Mouse (Mus musculus) forebrain, embryonic 16.5 days (tissue): ENCODE results near the gene Gabre. TPM values are rescaled to one million over a fixed set of nuclear protein-coding genes. Genes with fewer than 3 reads are reported as not detected.

Experiments
- ATAC-seq: fragments of 200-750 bp; cut with Nextera tagmentation; 2 replicates; pipeline ENCODE4 v1.8.0; 2017; ENCODE audit warnings: mild to moderate bottlenecking, moderate library complexity
- H3K27ac ChIP-seq: fragments of 300-500 bp; sonication (generic); 2 replicates; pipeline ENCODE4 v1.5.1; 2014; ENCODE audit warnings: low read length, control low read depth
- H3K27me3 ChIP-seq: fragments of 300-500 bp; sonication (generic); replicated peaks from 2 replicates; pipeline ENCODE4 v1.6.1; 2014; ENCODE audit warnings: low read length; ENCODE audit not compliant: control insufficient read depth, insufficient read depth
- H3K36me3 ChIP-seq: fragments of 300-500 bp; sonication (generic); 2 replicates; pipeline ENCODE4 v1.6.1; 2014; ENCODE audit not compliant: control insufficient read depth, insufficient read depth
- H3K4me1 ChIP-seq: fragments of 300-500 bp; sonication (generic); replicated peaks from 2 replicates; pipeline ENCODE4 v1.6.1; 2014; ENCODE audit warnings: low read length; ENCODE audit not compliant: control insufficient read depth, insufficient read depth
- H3K4me2 ChIP-seq: fragments of 300-500 bp; sonication (generic); 2 replicates; pipeline ENCODE4 v1.6.1; 2014; ENCODE audit warnings: mild to moderate bottlenecking, low read length, control low read depth
- H3K4me3 ChIP-seq: fragments of 300-500 bp; sonication (generic); replicated peaks from 2 replicates; pipeline ENCODE4 v1.5.1; 2014; ENCODE audit warnings: mild to moderate bottlenecking, low read length, control low read depth
- H3K9ac ChIP-seq: fragments of 300-500 bp; sonication (generic); replicated peaks from 2 replicates; pipeline ENCODE4 v1.6.1; 2014; ENCODE audit warnings: low read depth, low read length, control low read depth
- H3K9me3 ChIP-seq: fragments of 300-500 bp; sonication (generic); 2 replicates; pipeline ENCODE4 v1.6.1; 2016; ENCODE audit warnings: low read length; ENCODE audit not compliant: control insufficient read depth
- WGBS: fragments of 180-500 bp; shearing (Covaris S2); extraction: QIAGEN DNeasy Blood & Tissue Kit; methylation state at CpG from one replicate; pipeline ENCODE4 v1.1.7; 2014; 5-methylcytosine and 5-hydroxymethylcytosine counted together
- microRNA counts: library from miRNA; unstranded; fragments of <30 nt; microRNA quantifications from one replicate; lab custom pipeline; 2016
- microRNA-seq: library from miRNA; unstranded; fragments of <30 nt; microRNA quantifications from one replicate; pipeline ENCODE4, GENCODE M21; 2017
- polyA plus RNA-seq: library from polyadenylated mRNA; unstranded; fragments of >200 nt; fragmentation: Nextera tagmentation; extraction: Ambion mirVana; gene quantifications from 2 replicates; pipeline ENCODE4 v1.2.1, GENCODE M21; 2015

Gabre gene
- polyA plus RNA-seq, result 0.32 and 0.62 TPM in 2 replicates

DNA sequence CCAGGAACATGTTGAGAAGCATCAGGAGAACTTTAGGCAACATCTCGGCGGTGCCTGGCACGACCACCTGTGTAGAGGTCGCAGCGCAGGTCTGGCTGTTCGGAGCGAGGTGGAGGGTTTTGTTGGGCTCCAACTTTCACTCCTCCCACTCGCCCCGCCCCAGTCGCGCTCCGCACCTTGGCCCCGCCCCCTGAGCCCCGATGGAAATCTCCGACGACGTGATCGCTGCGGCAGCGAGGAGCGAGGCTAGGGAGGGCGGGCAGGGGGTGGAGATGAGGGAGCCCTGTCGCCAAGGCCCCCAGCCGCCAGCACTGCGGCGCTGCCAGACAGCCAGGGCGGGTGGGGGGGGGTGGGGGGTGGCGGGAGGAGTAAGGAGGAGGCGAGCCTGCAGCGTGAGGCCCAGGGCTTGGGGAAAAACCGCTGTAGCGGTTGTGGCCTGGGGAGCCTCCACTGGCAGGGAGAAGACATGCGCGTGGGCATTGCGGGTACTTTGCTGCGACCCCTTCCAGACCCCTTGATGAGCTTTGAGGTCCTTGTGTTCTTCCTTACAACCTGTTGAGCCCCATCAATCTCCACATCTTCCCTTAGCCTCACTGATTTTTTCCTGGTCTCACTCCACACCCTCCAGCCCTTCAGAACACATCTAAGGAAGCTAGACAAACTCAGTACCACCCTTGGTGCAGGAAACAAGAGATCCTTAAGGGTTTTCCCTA is at the start of gene Gabre:
Gabre (minus strand) TSS at position 145 of the 713 bp plus-strand sequence.
- 0 out of 2 replicates have a peak, but pooled peaks cover 2% of the 10 kb centered on the region for H3K4me1 ChIP-seq
- peak within 1 kb of the TSS; percentile 45 for H3K4me3 ChIP-seq
- no peak within 1 kb of the TSS for H3K27ac ChIP-seq
- peak within 1 kb of the TSS; percentile 69 for H3K4me2 ChIP-seq
- no peaks in the 10 kb centered on the region for H3K9me3 ChIP-seq
- H3K36me3 ChIP-seq, result no peaks in the 10 kb centered on the region
- 19% methylated on average over 16 of the region's 36 CpGs for WGBS
- no peaks in the 10 kb centered on the region for H3K27me3 ChIP-seq
- peak; percentile 87 for ATAC-seq
- H3K9ac ChIP-seq, result peak within 1 kb of the TSS; percentile 29; the same call in 1 of the 2 replicates

DNA sequence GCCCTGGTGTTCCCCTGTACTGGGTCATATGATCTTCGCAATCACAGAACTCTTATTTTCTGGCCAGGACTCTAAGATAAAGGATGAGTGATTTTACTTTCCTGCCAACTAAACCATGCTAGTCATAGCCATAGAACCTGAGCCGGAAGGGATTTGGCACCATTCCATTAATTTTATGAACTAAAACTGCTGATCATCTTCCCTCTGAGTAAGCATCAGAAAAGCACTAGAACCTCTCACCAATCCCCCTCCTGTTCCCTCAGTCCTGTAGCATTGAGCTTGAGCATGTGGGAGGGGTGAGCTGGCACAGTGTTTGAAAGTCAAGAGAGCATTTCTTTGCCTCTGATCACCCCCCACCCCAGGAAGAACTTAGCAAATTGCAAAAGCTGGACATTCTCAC is 23.2 kb upstream of the Gabre start:
- H3K4me2 ChIP-seq, result no peak overlapping the region
- no peak for ATAC-seq
- no peaks in the 10 kb centered on the region for H3K27me3 ChIP-seq
- no peak overlapping the region for H3K27ac ChIP-seq
- H3K4me3 ChIP-seq, result no peak overlapping the region
- no peak overlapping the region for H3K9ac ChIP-seq
- H3K36me3 ChIP-seq, result no peaks in the 10 kb centered on the region
- WGBS, result 82% methylated on average over 2 of the region's 2 CpGs
- no peaks in the 10 kb centered on the region for H3K9me3 ChIP-seq
- no peaks in the 10 kb centered on the region for H3K4me1 ChIP-seq

DNA sequence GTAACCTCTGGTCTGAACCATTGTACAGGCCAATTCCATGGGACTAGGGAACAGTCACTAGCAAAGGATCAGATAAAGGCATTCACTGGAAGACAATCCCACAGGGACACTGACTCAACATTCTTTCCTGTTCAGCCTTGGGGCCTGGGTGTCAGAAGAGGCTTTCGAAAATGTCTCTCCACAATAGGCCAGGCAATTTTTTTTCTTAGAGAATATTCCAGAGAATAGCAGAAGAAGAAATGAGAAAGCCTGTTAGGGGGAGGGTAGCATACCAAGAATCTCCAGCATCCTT is 715 bp upstream of the Gabre start:
- H3K27me3 ChIP-seq, result no peaks in the 10 kb centered on the region
- WGBS, result 91% methylated on average over 1 of the region's 1 CpGs
- 0 out of 2 replicates have a peak, but pooled peaks cover 2% of the 10 kb centered on the region for H3K4me1 ChIP-seq
- H3K9ac ChIP-seq, result no peak overlapping the region
- peak overlapping the region; percentile 69 for H3K4me2 ChIP-seq
- no peak overlapping the region for H3K27ac ChIP-seq
- H3K4me3 ChIP-seq, result no peak overlapping the region
- H3K36me3 ChIP-seq, result no peaks in the 10 kb centered on the region
- no peak for ATAC-seq
- H3K9me3 ChIP-seq, result no peaks in the 10 kb centered on the region

DNA sequence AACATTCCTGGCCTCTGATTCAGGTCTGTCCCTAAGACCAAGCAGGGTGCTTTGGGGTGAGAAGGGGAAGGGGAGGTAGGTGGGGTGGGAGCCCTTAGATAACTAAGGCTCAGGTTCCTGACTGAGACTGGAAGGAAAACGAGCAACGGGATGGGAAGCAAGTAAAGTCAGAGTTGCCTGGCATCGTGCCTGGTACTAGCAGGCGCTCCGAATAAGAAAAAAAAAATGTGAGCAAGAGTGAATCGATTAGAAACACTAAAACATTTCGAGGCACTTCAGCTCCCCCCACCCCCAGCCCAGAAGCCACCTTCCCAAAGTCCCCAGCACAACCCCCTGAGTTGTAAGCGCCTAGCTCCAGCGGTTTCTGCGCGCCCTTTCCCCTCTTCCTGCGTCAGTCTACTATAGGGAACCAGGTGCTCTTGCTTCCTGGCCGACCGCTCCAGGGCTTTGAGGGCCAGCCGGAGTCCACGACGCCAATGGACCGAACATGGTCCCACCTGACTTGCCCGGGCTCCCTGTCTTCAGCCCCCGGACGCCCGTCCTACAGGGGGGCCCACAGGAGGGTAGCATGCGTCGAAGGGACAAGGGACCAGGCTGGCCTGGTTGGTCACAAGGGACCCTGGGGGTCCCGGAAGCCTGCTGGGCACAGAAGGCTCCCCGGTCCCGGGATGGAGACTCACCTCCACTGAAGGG is 491 bp downstream of the Gabre start:
- peak overlapping the region; percentile 45 for H3K4me3 ChIP-seq
- peak; percentile 35 for ATAC-seq
- H3K27ac ChIP-seq, result no peak overlapping the region
- H3K4me2 ChIP-seq, result peak overlapping the region; percentile 69
- no peaks in the 10 kb centered on the region for H3K9me3 ChIP-seq
- H3K27me3 ChIP-seq, result no peaks in the 10 kb centered on the region
- H3K9ac ChIP-seq, result peak overlapping the region; percentile 29; the same call in 1 of the 2 replicates
- 24% methylated on average over 25 of the region's 27 CpGs for WGBS
- H3K4me1 ChIP-seq, result 0 out of 2 replicates have a peak, but pooled peaks cover 2% of the 10 kb centered on the region
- H3K36me3 ChIP-seq, result no peaks in the 10 kb centered on the region

DNA sequence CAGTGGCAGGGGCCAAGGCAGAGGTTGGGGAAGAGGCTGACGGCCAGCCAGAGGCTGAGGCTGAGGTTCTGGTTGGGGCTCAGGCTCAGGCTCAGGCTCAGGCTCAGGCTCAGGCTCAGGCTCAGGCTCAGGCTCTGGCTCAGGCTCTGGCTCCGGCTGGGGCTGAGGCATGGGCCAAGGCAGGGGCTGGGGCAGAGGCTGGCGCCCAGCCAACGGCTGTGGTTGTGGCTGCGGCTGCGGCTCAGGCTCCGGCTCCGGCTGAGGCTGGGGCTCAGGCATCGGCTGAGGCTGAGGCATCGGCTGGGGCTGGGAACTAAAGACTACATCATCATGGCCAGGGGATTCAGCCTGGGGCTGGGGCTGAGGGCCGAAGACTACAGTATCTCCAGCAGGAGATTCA is 4.0 kb downstream of the Gabre start:
- Histone ChIP-seq H3K36me3 (no peaks in the 10 kb centered on the region), H3K4me1 (0 out of 2 replicates have a peak, but pooled peaks cover 2% of the 10 kb centered on the region), H3K27ac (no peak overlapping the region), H3K9ac (no peak overlapping the region), H3K4me2 (no peak overlapping the region), H3K9me3 (no peaks in the 10 kb centered on the region), H3K27me3 (no peaks in the 10 kb centered on the region), H3K4me3 (no peak overlapping the region)
- ATAC-seq, result no peak
- 86% methylated on average over 11 of the region's 11 CpGs for WGBS

DNA sequence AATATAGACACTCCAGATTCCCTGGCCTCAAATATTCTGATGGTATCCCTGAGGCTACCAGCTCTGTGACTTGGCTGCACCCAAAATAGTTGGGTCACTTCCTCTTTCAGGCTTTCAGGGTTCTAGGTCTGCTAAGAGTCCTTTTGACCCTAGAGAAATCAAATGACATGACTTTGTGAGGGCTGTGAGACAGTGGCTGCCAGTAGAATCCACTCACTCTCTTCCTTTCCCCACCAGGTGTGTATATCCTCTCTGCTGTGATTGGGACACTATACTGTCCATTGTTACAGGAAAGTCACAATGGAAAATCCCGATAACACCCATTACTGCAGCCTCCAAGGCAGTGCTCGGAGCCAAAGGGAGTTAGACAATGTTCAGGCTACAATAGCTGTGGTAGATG is 52.9 kb downstream of the Gabre start, which contains the start of gene Magea4:
Magea4 (plus strand) TSS at position 301 of the 400 bp plus-strand sequence.
- H3K4me1 ChIP-seq, result no peaks in the 10 kb centered on the region
- no peak within 1 kb of the TSS for H3K4me3 ChIP-seq
- no peaks in the 10 kb centered on the region for H3K27me3 ChIP-seq
- H3K9me3 ChIP-seq, result no peaks in the 10 kb centered on the region
- H3K9ac ChIP-seq, result no peak within 1 kb of the TSS
- no peak within 1 kb of the TSS for H3K27ac ChIP-seq
- WGBS, result 77% methylated on average over 2 of the region's 2 CpGs
- no peak for ATAC-seq
- H3K4me2 ChIP-seq, result no peak within 1 kb of the TSS
- H3K36me3 ChIP-seq, result no peaks in the 10 kb centered on the region

MicroRNAs within 50 kb of the gene (microRNA counts, 519-probe panel; counts per million panel counts)
- microRNA mmu-miR-224 (lab: Ali Mortazavi, UCI) (1,915 counts per million, percentile 24 among the panel's probes with 10 or more counts), microRNA mmu-miR-452 (lab: Ali Mortazavi, UCI) (532 counts per million, percentile 2 among the panel's probes with 10 or more counts)

Small RNA genes within 50 kb of the gene (microRNA-seq; reads per million reads assigned to microRNA genes)
- gene Mir224 (78.6 reads per million, percentile 51 among the genes with 10 or more reads in this experiment), gene Mir452 (34.5 reads per million, percentile 39 among the genes with 10 or more reads in this experiment)

Other genes with a start within 250 kb of the Gabre start
- gene Magea4, start 52.8 kb downstream of the Gabre start, polyA plus RNA-seq, result not detected in 2 replicates
- gene Magea10, start 112.1 kb upstream of the Gabre start, polyA plus RNA-seq, result not detected in 2 replicates